Mouse (Mus musculus): Measurements from ENCODE around the gene Rbm34. TPM values are rescaled to one million over a fixed set of nuclear protein-coding genes. Genes with fewer than 3 reads are reported as not detected.
A peak's percentile ranks its signal among the peaks of the same experiment; 100 is the strongest.
"Not testable (repeated sequence)": the region's sequence is repeated elsewhere in the genome, so short reads cannot be mapped to it uniquely, and the experiment has no call there.

Gene Rbm34
- total RNA-seq (2021): 10 to 100 TPM; 12.7 to 13.2 TPM

- intact Hi-C loops (cut with DNase I): loop anchor here (2.0 to 5.0 kb wide), 2 partner anchors 26 to 38 kb away; partner anchors contain the start of gene Tomm20
Measured at GRCm38 (mm10) chr8:126970579-126971313, at the start of gene Rbm34. Gene Rbm34 (minus strand): TSS chr8:126971071.

GRCm38 (mm10) chr8:127011668-127012067 lies 40.8 kb upstream of the Rbm34 start:
- no peak for DNase-seq (ENCODE audit: low spot score in 2 of 2)
- intact Hi-C loops (cut with DNase I): no loop called here

More at GRCm38 (mm10) chr8:126970579-126971313, at the start of gene Rbm34:
- DNase-seq (ENCODE audit: low spot score in 2 of 2): peak; percentile 92 to 94

- intact Hi-C loops (cut with DNase I): no loop called here
- no peak for DNase-seq (ENCODE audit: low spot score in 2 of 2)
Measured at GRCm38 (mm10) chr8:126994506-126994905, 23.6 kb upstream of the Rbm34 start.

- intact Hi-C loops (cut with DNase I): loop anchor here (5.0 kb wide), 1 partner anchor 73 kb away; the partner anchor contains the start of gene Pard3
- no peak for DNase-seq (ENCODE audit: low spot score in 2 of 2)
Measured at GRCm38 (mm10) chr8:126989363-126990153, 18.7 kb upstream of the Rbm34 start.

- DNase-seq (ENCODE audit: low spot score in 2 of 2): no peak
- intact Hi-C loops (cut with DNase I): loop anchor here (5.0 kb wide), 1 partner anchor 74 kb away; the partner anchor contains the start of gene Pard3
Measured at GRCm38 (mm10) chr8:126988346-126989006, 17.6 kb upstream of the Rbm34 start.

GRCm38 (mm10) chr8:126986495-126986894 lies 15.6 kb upstream of the Rbm34 start:
- intact Hi-C loops (cut with DNase I): loop anchor here (1.0 to 5.0 kb wide), 3 partner anchors 76 to 192 kb away; partner anchors contain the start of gene Pard3
- peak; percentile 77 for DNase-seq (ENCODE audit: low spot score in 2 of 2)

- intact Hi-C loops (cut with DNase I): no loop called here
- DNase-seq (ENCODE audit: low spot score in 2 of 2): no peak
Measured at GRCm38 (mm10) chr8:126980046-126980445, 9.2 kb upstream of the Rbm34 start.

- intact Hi-C loops (cut with DNase I): no loop called here
- no peak for DNase-seq (ENCODE audit: low spot score in 2 of 2)
Measured at GRCm38 (mm10) chr8:126979091-126979920, 8.4 kb upstream of the Rbm34 start.

GRCm38 (mm10) chr8:126978535-126978934 lies 7.7 kb upstream of the Rbm34 start:
- intact Hi-C loops (cut with DNase I); DNase-seq (ENCODE audit: low spot score in 2 of 2): not testable (repeated sequence)

GRCm38 (mm10) chr8:126978028-126978427 lies 7.2 kb upstream of the Rbm34 start:
- DNase-seq (ENCODE audit: low spot score in 2 of 2): no peak
- intact Hi-C loops (cut with DNase I): no loop called here

GRCm38 (mm10) chr8:126976608-126977348 lies 5.9 kb upstream of the Rbm34 start:
- no peak for DNase-seq (ENCODE audit: low spot score in 2 of 2)
- intact Hi-C loops (cut with DNase I): no loop called here

GRCm38 (mm10) chr8:126975706-126976105 lies 4.8 kb upstream of the Rbm34 start:
- intact Hi-C loops (cut with DNase I): no loop called here
- DNase-seq (ENCODE audit: low spot score in 2 of 2): no peak

GRCm38 (mm10) chr8:126974511-126974910 lies 3.6 kb upstream of the Rbm34 start:
- intact Hi-C loops (cut with DNase I): loop anchor here (5.0 kb wide), 1 partner anchor 42 kb away; no protein-coding TSS in a partner anchor
- no peak for DNase-seq (ENCODE audit: low spot score in 2 of 2)

GRCm38 (mm10) chr8:126973686-126974265 lies 2.9 kb upstream of the Rbm34 start:
- intact Hi-C loops (cut with DNase I): loop anchor here (5.0 kb wide), 1 partner anchor 41 kb away; no protein-coding TSS in a partner anchor

GRCm38 (mm10) chr8:126972649-126973048 lies 1.8 kb upstream of the Rbm34 start:
- intact Hi-C loops (cut with DNase I): loop anchor here (5.0 kb wide), 1 partner anchor 40 kb away; no protein-coding TSS in a partner anchor
- DNase-seq (ENCODE audit: low spot score in 2 of 2): no peak

More at GRCm38 (mm10) chr8:126973686-126974265, 2.9 kb upstream of the Rbm34 start:
- DNase-seq (ENCODE audit: low spot score in 2 of 2): no peak

- no peak for DNase-seq (ENCODE audit: low spot score in 2 of 2)
- intact Hi-C loops (cut with DNase I): loop anchor here (5.0 kb wide), 1 partner anchor 40 kb away; no protein-coding TSS in a partner anchor
Measured at GRCm38 (mm10) chr8:126972102-126972501, 1.2 kb upstream of the Rbm34 start.

- intact Hi-C loops (cut with DNase I): loop anchor here (2.0 to 5.0 kb wide), 2 partner anchors 26 to 39 kb away; partner anchors contain the start of gene Tomm20
- DNase-seq (ENCODE audit: low spot score in 2 of 2): no peak
Measured at GRCm38 (mm10) chr8:126971314-126971664, 418 bp upstream of the Rbm34 start.

GRCm38 (mm10) chr8:126969546-126969945 lies 1.3 kb downstream of the Rbm34 start:
- DNase-seq (ENCODE audit: low spot score in 2 of 2): no peak
- intact Hi-C loops (cut with DNase I): no loop called here

Measured in left cerebral cortex, postnatal 36 days (tissue).